Mouse (Mus musculus) stomach, embryonic 15.5 days (tissue): ENCODE results near the gene Eng. TPM values are rescaled to one million over a fixed set of nuclear protein-coding genes. Genes with fewer than 3 reads are reported as not detected.

ENCODE experiments used
- ATAC-seq: fragments of 200-750 bp; cut with Nextera tagmentation; 2 replicates; pipeline ENCODE4 v1.8.0; 2017; ENCODE audit warnings: low read depth, moderate number of reproducible peaks, moderate TSS enrichment; ENCODE audit not compliant: insufficient read depth, low FRiP score
- H3K27ac ChIP-seq: fragments of 300-500 bp; sonication (generic); 2 replicates; pipeline ENCODE4 v1.5.1; 2015; ENCODE audit warnings: mild to moderate bottlenecking, inconsistent platforms
- H3K27me3 ChIP-seq: fragments of 300-500 bp; sonication (generic); replicated peaks from 2 replicates; pipeline ENCODE4 v1.6.1; 2015; ENCODE audit warnings: inconsistent platforms
- H3K36me3 ChIP-seq: fragments of 300-500 bp; sonication (generic); 2 replicates; pipeline ENCODE4 v1.6.1; 2015; ENCODE audit warnings: inconsistent platforms
- H3K4me1 ChIP-seq: fragments of 300-500 bp; sonication (generic); 2 replicates; pipeline ENCODE4 v1.6.1; 2015; ENCODE audit warnings: inconsistent platforms
- H3K4me2 ChIP-seq: fragments of 300-500 bp; sonication (generic); 2 replicates; pipeline ENCODE4 v1.6.1; 2015; ENCODE audit warnings: mild to moderate bottlenecking, inconsistent platforms
- H3K4me3 ChIP-seq: fragments of 300-500 bp; sonication (generic); replicated peaks from 2 replicates; pipeline ENCODE4 v1.5.1; 2015; ENCODE audit warnings: inconsistent platforms
- H3K9ac ChIP-seq: fragments of 300-500 bp; sonication (generic); 2 replicates; pipeline ENCODE4 v1.6.1; 2015; ENCODE audit warnings: inconsistent platforms
- H3K9me3 ChIP-seq: fragments of 300-500 bp; sonication (generic); 2 replicates; pipeline ENCODE4 v1.6.1; 2016; ENCODE audit warnings: inconsistent platforms
- WGBS: fragments of 180-500 bp; shearing (Covaris S2); methylation state at CpG from one replicate; pipeline ENCODE4 v1.1.7; 2015; 5-methylcytosine and 5-hydroxymethylcytosine counted together
- polyA plus RNA-seq: library from polyadenylated mRNA; unstranded; fragments of >200 nt; fragmentation: Nextera tagmentation; extraction: Ambion mirVana; gene quantifications from 2 replicates; pipeline ENCODE4 v1.2.1, GENCODE M21; 2015

Eng gene
- polyA plus RNA-seq, 1 experiment from 2014 or later, result 59.6 TPM

GRCm38 (mm10) chr2:32607262-32607947 is 39.0 kb upstream of the Eng start:
- Histone ChIP-seq H3K4me3 (peak overlapping the region; percentile 70), H3K27ac (peak overlapping the region; percentile 46), H3K9ac (peak overlapping the region; percentile 65), H3K36me3 (peaks cover 4% of the 10 kb centered on the region; the same call in 1 of the 2 replicates), H3K4me1 (peaks cover 37% of the 10 kb centered on the region), H3K9me3 (no peaks in the 10 kb centered on the region), H3K4me2 (peak overlapping the region; percentile 91), H3K27me3 (0 out of 2 replicates have a peak, but pooled peaks cover 2% of the 10 kb centered on the region)
- WGBS, result 4% methylated on average over 34 of the region's 34 CpGs
- 0 out of 2 replicates have a peak, but pooled peaks have one; percentile 3 for ATAC-seq

GRCm38 (mm10) chr2:32608141-32608777 is 38.1 kb upstream of the Eng start:
- no peak overlapping the region for H3K9ac ChIP-seq
- WGBS, result 8% methylated on average over 25 of the region's 25 CpGs
- H3K9me3 ChIP-seq, result no peaks in the 10 kb centered on the region
- H3K4me1 ChIP-seq, result peaks cover 33% of the 10 kb centered on the region
- H3K4me2 ChIP-seq, result peak overlapping the region; percentile 91
- peaks cover 5% of the 10 kb centered on the region; the same call in 1 of the 2 replicates for H3K36me3 ChIP-seq
- ATAC-seq, result peak; percentile 50
- H3K27me3 ChIP-seq, result 0 out of 2 replicates have a peak, but pooled peaks cover 2% of the 10 kb centered on the region
- peak overlapping the region; percentile 70 for H3K4me3 ChIP-seq
- H3K27ac ChIP-seq, result peak overlapping the region; percentile 46

GRCm38 (mm10) chr2:32608778-32609435 is 37.5 kb upstream of the Eng start:
- no peak overlapping the region for H3K9ac ChIP-seq
- no peak for ATAC-seq
- H3K27ac ChIP-seq, result peak overlapping the region; percentile 46
- peaks cover 5% of the 10 kb centered on the region; the same call in 1 of the 2 replicates for H3K36me3 ChIP-seq
- peak overlapping the region; percentile 70 for H3K4me3 ChIP-seq
- peaks cover 33% of the 10 kb centered on the region for H3K4me1 ChIP-seq
- H3K27me3 ChIP-seq, result 0 out of 2 replicates have a peak, but pooled peaks cover 2% of the 10 kb centered on the region
- H3K4me2 ChIP-seq, result peak overlapping the region; percentile 91
- 51% methylated on average over 18 of the region's 18 CpGs for WGBS
- no peaks in the 10 kb centered on the region for H3K9me3 ChIP-seq

GRCm38 (mm10) chr2:32610610-32611229 is 35.7 kb upstream of the Eng start:
- Histone ChIP-seq H3K9me3 (no peaks in the 10 kb centered on the region), H3K4me3 (peak overlapping the region; percentile 39), H3K9ac (no peak overlapping the region), H3K27ac (peak overlapping the region; percentile 23; the same call in 1 of the 2 replicates), H3K27me3 (0 out of 2 replicates have a peak, but pooled peaks cover 2% of the 10 kb centered on the region), H3K4me1 (peaks cover 33% of the 10 kb centered on the region), H3K4me2 (peak overlapping the region; percentile 56), H3K36me3 (peaks cover 11% of the 10 kb centered on the region; the same call in 1 of the 2 replicates)
- ATAC-seq, result no peak
- 12% methylated on average over 23 of the region's 23 CpGs for WGBS

- Histone ChIP-seq H3K9me3 (no peaks in the 10 kb centered on the region), H3K9ac (no peak overlapping the region), H3K4me2 (no peak overlapping the region), H3K27ac (no peak overlapping the region), H3K36me3 (peaks cover 16% of the 10 kb centered on the region; the same call in 1 of the 2 replicates), H3K4me3 (no peak overlapping the region), H3K4me1 (peaks cover 30% of the 10 kb centered on the region), H3K27me3 (0 out of 2 replicates have a peak, but pooled peaks cover under 1% of the 10 kb centered on the region)
- no peak for ATAC-seq
- WGBS, result 67% methylated on average over 26 of the region's 26 CpGs
These were observed 34.1 kb upstream of the Eng start for GRCm38 (mm10) chr2:32612274-32612673.

- Histone ChIP-seq H3K9me3 (no peaks in the 10 kb centered on the region), H3K27me3 (no peaks in the 10 kb centered on the region), H3K9ac (no peak overlapping the region), H3K4me1 (peaks cover 30% of the 10 kb centered on the region), H3K4me2 (no peak overlapping the region), H3K36me3 (peaks cover 18% of the 10 kb centered on the region; the same call in 1 of the 2 replicates), H3K4me3 (no peak overlapping the region), H3K27ac (no peak overlapping the region)
- ATAC-seq, result no peak
- 94% methylated on average over 1 of the region's 1 CpGs for WGBS
These were observed 29.3 kb upstream of the Eng start for GRCm38 (mm10) chr2:32617109-32617508.

- WGBS, result 91% methylated on average over 4 of the region's 4 CpGs
- no peak overlapping the region for H3K27ac ChIP-seq
- H3K4me2 ChIP-seq, result no peak overlapping the region
- H3K27me3 ChIP-seq, result no peaks in the 10 kb centered on the region
- H3K36me3 ChIP-seq, result peaks cover 15% of the 10 kb centered on the region; the same call in 1 of the 2 replicates
- peaks cover 32% of the 10 kb centered on the region for H3K4me1 ChIP-seq
- no peaks in the 10 kb centered on the region for H3K9me3 ChIP-seq
- H3K9ac ChIP-seq, result no peak overlapping the region
- ATAC-seq, result no peak
- no peak overlapping the region for H3K4me3 ChIP-seq
These were observed 28.8 kb upstream of the Eng start for GRCm38 (mm10) chr2:32617601-32618000.

GRCm38 (mm10) chr2:32618051-32618450 is 28.3 kb upstream of the Eng start:
- H3K9ac ChIP-seq, result no peak overlapping the region
- no peak overlapping the region for H3K4me2 ChIP-seq
- peaks cover 15% of the 10 kb centered on the region; the same call in 1 of the 2 replicates for H3K36me3 ChIP-seq
- no peak overlapping the region for H3K4me3 ChIP-seq
- no peaks in the 10 kb centered on the region for H3K27me3 ChIP-seq
- no peaks in the 10 kb centered on the region for H3K9me3 ChIP-seq
- no peak for ATAC-seq
- no peak overlapping the region for H3K27ac ChIP-seq
- whole genome bisulfite sequencing, result 85% methylated on average over 9 of the region's 9 CpGs
- H3K4me1 ChIP-seq, result peaks cover 32% of the 10 kb centered on the region

- Histone ChIP-seq H3K4me2 (peak overlapping the region; percentile 10; the same call in 1 of the 2 replicates), H3K36me3 (peaks cover 9% of the 10 kb centered on the region; the same call in 1 of the 2 replicates), H3K27me3 (no peaks in the 10 kb centered on the region), H3K9me3 (no peaks in the 10 kb centered on the region), H3K4me3 (no peak overlapping the region), H3K9ac (no peak overlapping the region), H3K4me1 (peaks cover 53% of the 10 kb centered on the region), H3K27ac (peak overlapping the region; percentile 86)
- ATAC-seq, result peak; percentile 67
- 13% methylated on average over 4 of the region's 4 CpGs for WGBS
These were observed 25.5 kb upstream of the Eng start for GRCm38 (mm10) chr2:32620682-32621516.

- Histone ChIP-seq H3K4me3 (no peak within 1 kb of the TSS), H3K9ac (no peak within 1 kb of the TSS), H3K4me2 (peak within 1 kb of the TSS; percentile 10; the same call in 1 of the 2 replicates), H3K4me1 (peaks cover 58% of the 10 kb centered on the region), H3K27me3 (no peaks in the 10 kb centered on the region), H3K9me3 (no peaks in the 10 kb centered on the region), H3K27ac (peak within 1 kb of the TSS; percentile 86), H3K36me3 (peaks cover 9% of the 10 kb centered on the region; the same call in 1 of the 2 replicates)
- WGBS, result 28% methylated on average over 7 of the region's 7 CpGs
- ATAC-seq, result no peak
These were observed 24.9 kb upstream of the Eng start, which contains the start of gene Ak1 for GRCm38 (mm10) chr2:32621517-32621859. Gene Ak1, plus strand, starts transcription at chr2:32621758.
